Mouse (Mus musculus) liver, adult (tissue): ENCODE measurements around the gene Cox20.
A peak's percentile ranks its signal among the peaks of the same experiment; 100 is the strongest.

Experiments
- GATA4 ChIP-seq: IDR thresholded peaks from 2 replicates; pipeline ENCODE4 v1.6.1; 2014; ENCODE audit warnings: mild to moderate bottlenecking, low read length; ENCODE audit not compliant: insufficient replicate concordance

Gene Cox20

GRCm38 (mm10) chr1:178368548-178369271 lies 49.8 kb downstream of the Cox20 start:
- TF ChIP-seq GATA4 = 0 out of 2 replicates have a peak, but pooled peaks have one; percentile 28

- TF ChIP-seq GATA4 = no peak
Measured at GRCm38 (mm10) chr1:178369272-178369651, 50.3 kb downstream of the Cox20 start.
